Mouse (Mus musculus) brain, embryonic 14.5 days (tissue): ENCODE results near the gene Olfr263. TPM values are rescaled to one million over a fixed set of nuclear protein-coding genes. Genes with fewer than 3 reads are reported as not detected.

Experiments used
- DNase-seq: peaks from one replicate; pipeline ENCODE4 v3.0.0-alpha.2; 2011; ENCODE audit warnings: low read depth
- CTCF ChIP-seq: fragments of 200-500 bp; IDR thresholded peaks from 2 replicates; pipeline ENCODE4 v1.5.1; 2012; ENCODE audit warnings: inconsistent platforms, mild to moderate bottlenecking, moderate library complexity, borderline replicate concordance; ENCODE audit not compliant: insufficient read depth, insufficient read length; ENCODE audit errors: extremely low read depth
- POLR2A ChIP-seq: fragments of 200-500 bp; IDR thresholded peaks from 2 replicates; pipeline ENCODE4 v1.6.1; 2012; ENCODE audit warnings: mild to moderate bottlenecking, inconsistent platforms, borderline replicate concordance; ENCODE audit not compliant: poor library complexity, insufficient read depth, insufficient read length, severe bottlenecking; ENCODE audit errors: extremely low read depth
- polyA plus RNA-seq: library from polyadenylated mRNA; depleted of rRNA; stranded (reverse); fragments of >200 nt; gene quantifications from 2 replicates; pipeline ENCODE4 v1.2.3, GENCODE M21; 2012

The Olfr263 gene
- polyA plus RNA-seq, 1 experiment, result not detected

- TF ChIP-seq POLR2A, result no peak
- TF ChIP-seq CTCF, result peak; percentile 26; the same call in 1 of the 2 replicates
- DNase-seq, result peak; percentile 84
These were observed 42.2 kb downstream of the Olfr263 start for GRCm38 (mm10) chr13:21171600-21172150.

- peak; percentile 80 for DNase-seq
- no peak for TF ChIP-seq POLR2A
- TF ChIP-seq CTCF, result no peak
These were observed 43.0 kb downstream of the Olfr263 start for GRCm38 (mm10) chr13:21172241-21173027.

DNA sequence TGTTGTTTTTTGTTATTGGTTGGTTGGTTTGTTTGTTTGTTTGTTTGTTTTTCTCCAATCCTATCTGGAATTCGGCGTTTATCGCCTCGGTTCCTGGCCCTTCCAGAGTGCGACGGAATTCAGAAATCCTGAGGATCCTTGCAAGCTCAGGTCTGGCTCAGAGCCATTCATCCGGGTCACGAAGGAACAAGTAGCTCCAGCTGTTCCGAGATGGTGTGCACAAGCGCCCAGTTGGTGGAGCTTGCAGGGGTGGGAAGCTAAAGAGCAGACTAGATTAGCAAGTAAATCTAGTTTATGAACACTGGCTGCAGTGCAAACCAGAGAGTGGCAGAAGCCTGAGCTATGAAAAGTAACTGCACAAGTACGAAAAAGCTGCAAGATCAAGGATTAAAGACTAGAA is 43.6 kb downstream of the Olfr263 start:
- no peak for TF ChIP-seq POLR2A
- TF ChIP-seq CTCF, result no peak
- DNase-seq, result peak; percentile 88

DNA sequence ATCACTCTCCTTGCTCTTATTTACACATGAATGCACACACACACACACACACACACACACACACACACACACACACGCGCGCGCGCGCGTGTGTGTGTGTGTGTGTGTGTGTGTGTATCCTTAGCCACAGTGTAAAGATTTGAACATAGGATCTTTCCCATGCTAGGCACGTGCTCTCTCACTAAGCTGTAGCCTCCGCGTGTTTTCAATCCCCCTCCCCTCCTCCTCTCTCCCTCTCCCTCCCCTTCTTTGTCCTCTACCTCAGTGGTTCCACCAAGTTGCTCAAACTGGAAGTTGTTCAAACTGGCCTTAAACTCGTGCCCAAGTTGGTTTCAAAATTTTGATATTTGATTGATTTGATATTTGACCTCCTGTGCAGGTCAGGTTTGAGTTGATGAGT is 47.3 kb downstream of the Olfr263 start:
- TF ChIP-seq CTCF (no peak), POLR2A (no peak)
- DNase-seq, result peak; percentile 18

- no peak for DNase-seq
- TF ChIP-seq POLR2A, result no peak
These were observed 48.2 kb downstream of the Olfr263 start for GRCm38 (mm10) chr13:21177657-21178056.

- no peak for DNase-seq
These were observed 48.9 kb downstream of the Olfr263 start for GRCm38 (mm10) chr13:21178364-21178763.

DNA sequence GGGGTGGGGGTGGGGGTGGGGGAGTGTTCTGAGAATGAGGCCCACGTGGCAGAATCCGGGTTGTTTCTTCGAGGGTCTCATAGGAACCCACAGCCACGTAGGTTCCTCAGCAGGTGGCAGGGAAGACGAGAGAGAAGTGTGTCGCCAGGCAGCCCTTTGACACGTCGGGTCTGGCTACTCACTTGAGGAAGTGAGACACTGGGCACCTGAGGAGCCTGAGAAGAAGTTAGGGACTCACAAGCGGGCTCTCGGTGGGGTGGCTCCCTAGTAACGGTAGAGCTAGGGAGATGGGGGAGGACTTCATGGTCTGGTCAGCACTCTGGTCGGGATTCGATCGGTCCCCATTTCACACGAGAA is 49.9 kb downstream of the Olfr263 start, which contains the start of gene Trim27:
Trim27 (plus strand) TSS at position 79 of the 357 bp plus-strand sequence.
- DNase-seq, result no peak
- no peak for TF ChIP-seq CTCF
- no peak for TF ChIP-seq POLR2A

More at GRCm38 (mm10) chr13:21178364-21178763, 48.9 kb downstream of the Olfr263 start:
- TF ChIP-seq CTCF (no peak), POLR2A (no peak)

GRCm38 (mm10) chr13:21179724-21180550 is 50.5 kb downstream of the Olfr263 start:
- DNase-seq, result peak; percentile 96
- TF ChIP-seq CTCF (no peak), POLR2A (peak; percentile 88)

DNA sequence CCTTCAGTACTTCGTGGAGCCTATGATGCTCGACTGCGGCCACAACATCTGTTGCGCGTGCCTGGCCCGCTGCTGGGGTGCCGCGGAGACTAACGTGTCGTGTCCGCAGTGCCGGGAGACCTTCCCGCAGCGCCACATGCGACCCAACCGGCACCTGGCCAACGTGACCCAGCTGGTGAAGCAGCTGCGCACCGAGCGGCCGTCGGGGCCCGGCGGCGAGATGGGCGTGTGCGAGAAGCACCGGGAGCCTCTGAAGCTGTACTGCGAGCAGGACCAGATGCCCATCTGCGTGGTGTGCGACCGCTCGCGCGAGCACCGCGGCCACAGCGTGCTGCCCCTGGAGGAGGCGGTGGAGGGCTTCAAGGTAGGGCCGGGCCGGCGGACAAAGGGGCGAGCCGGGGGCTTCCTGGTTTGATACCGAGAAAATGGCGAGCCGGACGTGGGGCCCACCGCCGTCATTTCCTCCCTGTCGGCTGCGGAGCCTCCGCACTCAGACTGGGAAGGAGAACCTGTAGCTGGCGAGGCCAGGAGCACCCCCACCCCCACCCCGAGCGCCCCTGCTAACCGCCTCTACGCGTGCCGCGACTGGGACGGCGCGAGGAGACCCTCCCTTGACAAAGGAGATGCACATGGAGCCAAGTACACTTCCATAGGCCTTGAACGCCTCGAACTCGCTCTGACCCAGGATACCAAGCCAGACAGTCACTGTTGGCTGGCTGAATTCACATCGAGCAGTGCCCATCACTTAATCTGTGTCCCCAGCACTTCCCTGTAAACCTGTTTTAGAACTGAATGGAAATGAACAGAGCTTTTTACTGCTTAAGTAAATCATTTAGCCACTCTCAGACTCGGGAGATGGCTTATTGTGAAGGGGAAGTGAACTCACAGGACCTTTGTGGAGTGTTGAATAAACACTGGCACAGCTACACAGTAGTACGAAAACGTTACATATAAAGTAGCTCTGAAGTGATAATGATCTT is 51.4 kb downstream of the Olfr263 start:
- TF ChIP-seq CTCF (no peak), POLR2A (no peak)
- peak; percentile 66 for DNase-seq

DNA sequence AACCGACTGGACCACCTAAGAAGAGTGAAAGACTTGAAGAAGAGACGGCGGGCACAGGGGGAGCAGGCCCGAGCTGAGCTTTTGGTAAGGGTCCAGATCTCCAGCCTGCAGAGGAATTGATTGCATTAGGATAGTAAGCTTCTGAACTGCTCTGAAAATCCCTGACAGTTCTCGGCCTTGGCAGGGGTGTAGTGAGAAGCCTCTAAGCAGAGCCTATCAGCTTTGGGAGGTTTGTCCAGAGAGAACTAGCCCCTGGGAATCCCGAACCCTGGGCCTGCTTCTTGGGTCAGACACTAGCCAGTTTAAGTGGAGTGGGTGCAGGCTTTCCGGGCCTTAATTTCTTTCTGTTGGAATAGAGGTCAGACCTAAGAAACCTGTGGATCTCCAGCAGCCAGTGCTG is 52.6 kb downstream of the Olfr263 start:
- DNase-seq, result no peak
- no peak for TF ChIP-seq POLR2A
- no peak for TF ChIP-seq CTCF
